Comparison of ENCODE assay signal across 20 mouse cellular contexts in the genomic region with DNA sequence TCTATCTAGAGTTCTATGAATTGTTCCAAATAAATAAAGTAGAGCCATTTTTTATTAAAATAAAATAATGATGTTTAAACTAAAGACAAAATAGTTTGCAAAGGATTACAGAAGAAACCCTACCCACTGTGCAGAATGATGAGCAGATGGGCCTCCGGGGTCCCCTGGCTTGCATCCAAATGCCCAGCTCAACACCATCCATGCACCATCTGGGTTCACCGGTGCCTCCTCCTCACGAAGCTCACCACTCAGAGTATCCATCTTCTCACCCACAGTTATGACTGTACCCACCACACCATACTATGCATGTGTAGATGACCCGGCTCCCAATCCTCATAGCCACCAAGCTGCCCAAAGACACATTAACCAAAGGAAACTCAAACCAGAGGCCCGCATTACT. TPM values are rescaled to one million over a fixed set of nuclear protein-coding genes. Genes with fewer than 3 reads are reported as not detected.
DNase-seq lines count a peak whose midpoint lies in the region; ATAC-seq and TF ChIP-seq lines count a peak whose summit lies in the region.
"Had no signal": no experiment of that assay in that cellular context is flagged by ENCODE, and none has a peak within 500 bp of the region (broad histone marks: within the 10 kb centered on the region; RNA-seq: fewer than 3 reads in every experiment).

No protein-coding gene starts in this region.

- H3K9me3 ChIP-seq in hindbrain, postnatal 0 days (ENCODE audit: low read length), result no peaks in the 10 kb centered on the region
- no peaks in the 10 kb centered on the region for H3K9me3 ChIP-seq in hindbrain, embryonic 13.5 days

- no peaks in the 10 kb centered on the region for H3K36me3 ChIP-seq in hindbrain, postnatal 0 days (ENCODE audit: insufficient read depth, low read length)
- H3K36me3 ChIP-seq in hindbrain, embryonic 13.5 days, result no peaks in the 10 kb centered on the region; the same call in 1 of the 2 replicates

- no peak overlapping the region for H3K4me3 ChIP-seq in hindbrain, postnatal 0 days (ENCODE audit: low read length)
- no peak overlapping the region for H3K4me3 ChIP-seq in hindbrain, embryonic 13.5 days
- H3K4me3 ChIP-seq in brown adipose tissue, adult 24 weeks (ENCODE audit: insufficient read depth, low read depth, low read length), result no peak overlapping the region
- no peak overlapping the region for H3K4me3 ChIP-seq in left cerebral cortex, adult 2 months
- H3K4me3 ChIP-seq: erythroblast, embryonic 14.5 days had no signal

- H3K27me3 ChIP-seq in hindbrain, postnatal 0 days (ENCODE audit: insufficient read depth, low read length), result no peaks in the 10 kb centered on the region
- no peaks in the 10 kb centered on the region for H3K27me3 ChIP-seq in hindbrain, embryonic 13.5 days
- H3K27me3 ChIP-seq: Patski had no signal

- no peak overlapping the region for H3K4me2 ChIP-seq in hindbrain, postnatal 0 days (ENCODE audit: low read depth, low read length)
- H3K4me2 ChIP-seq in hindbrain, embryonic 13.5 days, result no peak overlapping the region
- H3K4me2 ChIP-seq: heart, embryonic 11.5 days had no signal

- peak; percentile 57 for DNase-seq in cerebellum, adult 11 months
- peak; percentile 70 for DNase-seq in hindbrain, postnatal 0 days (ENCODE audit: low spot score)
- peak; percentile 93 to 95 for DNase-seq in cerebellum, postnatal 10 days
- DNase-seq in left cerebral cortex, adult 2 months (ENCODE audit: extremely low spot score in 1 of 2, low spot score in 2 of 2), result no peak
- DNase-seq in left cerebral cortex, postnatal 25 days (ENCODE audit: low spot score in 2 of 2), result no peak
- DNase-seq: adrenal gland, adult 8-10 months; forebrain, postnatal 0 days; heart, postnatal 10 days; kidney, adult 11 months; liver; liver, postnatal 0 days; lung, postnatal 14 days; thymus, postnatal 25 days had no signal

- peak overlapping the region; percentile 54; the same call in 1 of the 2 replicates for H3K27ac ChIP-seq in hindbrain, postnatal 0 days
- H3K27ac ChIP-seq in hindbrain, embryonic 13.5 days, result no peak overlapping the region
- H3K27ac ChIP-seq in brown adipose tissue, adult 24 weeks (replicated peaks; ENCODE audit: low read depth, low read length), result peak overlapping the region; percentile 82
- no peak overlapping the region for H3K27ac ChIP-seq in left cerebral cortex, adult 2 months

- H3K9ac ChIP-seq in hindbrain, postnatal 0 days (replicated peaks; ENCODE audit: low read length), result no peak overlapping the region
- H3K9ac ChIP-seq in hindbrain, embryonic 13.5 days, result no peak overlapping the region
- H3K9ac ChIP-seq: forebrain, postnatal 0 days; liver, postnatal 0 days had no signal

- 72% methylated on average over 5 of the region's 5 CpGs for WGBS in hindbrain, postnatal 0 days
- 84% methylated on average over 5 of the region's 5 CpGs for WGBS in hindbrain, embryonic 13.5 days

- no peak for TF ChIP-seq CTCF in hindbrain, postnatal 0 days (IDR thresholded peaks at IDR 0.05; ENCODE audit: low read depth)
- no peak for TF ChIP-seq CTCF in left cerebral cortex, adult 2 months (IDR thresholded peaks at IDR 0.05)

- no peak for ATAC-seq in cerebellum, adult (ENCODE audit: insufficient number of reproducible peaks, low FRiP score, low TSS enrichment)
- ATAC-seq in hindbrain, postnatal 0 days, result peak; percentile 63
- ATAC-seq in hindbrain, embryonic 13.5 days (ENCODE audit: low FRiP score), result no peak
- ATAC-seq: forebrain, postnatal 0 days; liver, postnatal 0 days; midbrain, embryonic 16.5 days; Patski had no signal

- peaks cover 6% of the 10 kb centered on the region for H3K4me1 ChIP-seq in hindbrain, postnatal 0 days (ENCODE audit: insufficient read depth, low read length)
- peaks cover 3% of the 10 kb centered on the region; the same call in 1 of the 2 replicates for H3K4me1 ChIP-seq in hindbrain, embryonic 13.5 days (replicated peaks)
- H3K4me1 ChIP-seq in brown adipose tissue, adult 24 weeks (ENCODE audit: control insufficient read depth, insufficient read depth, insufficient read length, low read length), result peaks cover 50% of the 10 kb centered on the region

- intact Hi-C loops in left cerebral cortex, adult 2 months (cut with DNase I), result no loop called here
- intact Hi-C loops in left cerebral cortex, postnatal 25 days (cut with DNase I), result no loop called here

RNA-seq across cellular contexts. Expression of gene Adarb1, which starts 18.1 kb away (rescaled TPM):
- total RNA-seq in hindbrain, postnatal 0 days (2014; rRNA removed), result 46.5 and 65.1 TPM in 2 replicates
- 18.6 and 21.1 TPM in 2 replicates for polyA plus RNA-seq in hindbrain, postnatal 0 days (2015; fragmentation: Nextera tagmentation; extraction: Ambion mirVana)
- 12.0 and 13.4 TPM in 2 replicates for polyA plus RNA-seq in hindbrain, embryonic 13.5 days (2015; fragmentation: Nextera tagmentation; extraction: Ambion mirVana)
- polyA plus RNA-seq in brown adipose tissue, adult 24 weeks (2012; ENCODE audit: insufficient read depth, insufficient read length, missing spikeins), result 4.0 and 4.4 TPM in 2 replicates
- 100 to 1,000 TPM; 139 to 152 TPM for total RNA-seq in left cerebral cortex, adult 2 months (2021)
- total RNA-seq in left cerebral cortex, postnatal 25 days (2021), result 100 to 1,000 TPM; 123 to 147 TPM
- polyA plus RNA-seq: erythroblast, embryonic 14.5 days had no signal

Comparison
In these comparisons a context has a peak if more than half of its experiments do, and no peak if none do; other contexts are left out.
1. H3K27ac ChIP-seq: peak in hindbrain, postnatal 0 days (single experiment) and brown adipose tissue, adult 24 weeks (single experiment); none in hindbrain, embryonic 13.5 days (single experiment) and left cerebral cortex, adult 2 months (single experiment).
2. DNase-seq: peak in cerebellum, adult 11 months (single experiment), hindbrain, postnatal 0 days (single experiment) and cerebellum, postnatal 10 days (2 of 2); none in left cerebral cortex, adult 2 months (0 of 2) and left cerebral cortex, postnatal 25 days (0 of 2).